Mouse (Mus musculus) c-Kit-negative CD71-positive TER-119-positive erythroid progenitor cells, embryonic 14.5 days (primary cell): ENCODE data around the gene Ak1.

Source experiments
- DNase-seq: peaks from one replicate; pipeline ENCODE4 v3.0.0-alpha.2; 2013; ENCODE audit warnings: low read depth, low spot score

Ak1 gene

GRCm38 (mm10) chr2:32653764-32654163 is 32.2 kb downstream of the Ak1 start:
- no peak for DNase-seq

DNA sequence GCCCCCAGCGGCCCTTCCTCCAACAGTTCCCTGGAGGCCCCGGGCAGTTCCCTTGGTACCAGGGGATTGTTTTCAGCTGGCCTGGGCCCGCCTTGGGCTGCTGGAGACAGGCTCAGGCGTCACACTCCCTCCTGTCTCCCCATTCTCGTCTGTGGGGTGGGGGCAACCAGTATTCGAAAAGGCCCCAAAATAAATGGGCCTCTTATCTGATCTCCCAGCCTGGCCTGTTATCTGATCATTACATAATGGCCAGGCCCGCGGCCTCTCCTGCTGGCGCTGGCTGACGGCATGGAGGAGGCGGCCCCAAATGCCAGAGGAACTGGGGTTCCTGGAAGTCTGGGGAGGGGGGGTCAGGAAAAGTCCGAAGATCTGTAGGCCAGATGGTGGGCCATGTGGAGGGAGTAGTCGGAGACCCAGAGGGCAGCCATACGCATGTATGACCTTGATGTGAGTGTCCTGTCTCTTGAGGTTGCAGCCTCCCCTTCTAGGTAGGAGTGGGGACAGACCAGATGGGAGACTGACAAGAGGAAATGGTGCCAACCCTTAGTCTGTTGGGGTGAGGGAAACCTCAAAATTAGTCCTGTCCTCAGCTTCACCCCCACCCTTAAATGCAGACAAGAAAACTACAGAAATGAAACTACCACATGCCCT is 33.3 kb downstream of the Ak1 start:
- DNase-seq = no peak

DNA sequence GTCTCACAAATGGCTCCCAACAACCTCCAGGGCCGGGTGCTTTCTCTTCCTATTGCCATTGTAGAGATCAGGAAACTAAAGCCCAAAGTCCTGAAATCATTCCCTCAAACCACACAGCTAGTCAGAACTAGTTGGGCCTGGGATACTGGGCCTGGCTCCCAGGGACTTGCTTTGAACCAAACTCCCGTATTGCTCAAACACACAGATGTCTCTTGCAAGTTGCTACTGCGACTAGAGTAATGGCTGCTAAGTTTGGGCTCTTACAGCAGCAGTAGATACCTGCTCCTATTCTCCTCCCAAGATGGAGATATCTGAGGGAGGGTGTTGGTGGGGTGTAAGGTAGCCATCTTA is 33.8 kb downstream of the Ak1 start:
- DNase-seq = no peak

DNA sequence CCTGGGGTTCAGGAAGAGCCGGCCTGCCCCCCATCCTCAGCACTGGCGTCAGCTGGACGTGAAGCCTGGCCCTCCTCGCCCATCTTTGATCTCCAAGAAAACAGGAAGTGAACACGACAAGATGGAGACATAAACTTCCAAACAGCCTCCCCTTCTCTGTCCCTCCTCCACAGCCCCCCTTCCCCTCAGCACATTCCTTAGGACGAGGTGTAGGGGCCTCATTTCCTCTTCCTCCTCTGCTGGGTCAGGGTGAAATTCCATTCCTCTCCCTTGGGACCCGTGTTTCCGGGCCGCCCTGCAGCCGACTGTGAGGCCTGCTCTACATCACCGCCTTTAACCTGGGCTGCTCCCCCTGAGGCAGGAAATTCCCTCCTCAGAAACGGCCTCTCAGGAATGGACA is 34.3 kb downstream of the Ak1 start:
- no peak for DNase-seq

GRCm38 (mm10) chr2:32658873-32659272 is 37.3 kb downstream of the Ak1 start:
- DNase-seq = no peak

DNA sequence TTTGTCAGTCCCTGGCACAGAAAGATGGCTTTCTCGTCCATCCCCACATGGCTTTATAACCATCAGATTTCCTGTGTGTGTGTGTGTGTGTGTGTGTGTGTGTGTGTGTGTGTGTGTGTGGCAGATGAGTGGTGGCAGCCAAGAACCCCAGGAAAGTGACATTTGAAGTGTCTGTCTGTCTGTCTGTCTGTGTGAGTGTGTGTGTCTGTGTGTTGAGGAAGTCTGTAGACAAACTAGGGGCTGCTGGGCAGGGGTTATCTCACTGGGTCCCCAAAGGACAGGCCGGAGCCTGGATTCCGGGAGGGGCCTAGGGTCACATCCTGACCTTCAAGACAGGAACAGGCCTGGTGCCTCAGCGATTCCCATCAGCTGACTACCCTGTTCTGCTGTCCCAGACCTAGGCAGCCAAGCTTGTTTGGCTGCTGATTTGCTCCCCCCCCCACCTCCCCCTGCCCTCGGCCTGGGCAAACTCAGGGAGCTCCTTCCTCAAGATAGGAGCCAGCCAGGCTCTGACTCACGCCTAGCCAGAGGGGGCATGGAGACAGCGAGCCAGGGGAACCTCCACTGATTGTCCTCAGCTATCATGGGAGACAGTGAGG is 40.0 kb downstream of the Ak1 start:
- no peak for DNase-seq

GRCm38 (mm10) chr2:32662291-32662690 is 40.7 kb downstream of the Ak1 start:
- no peak for DNase-seq

- no peak for DNase-seq
These were observed 43.8 kb downstream of the Ak1 start for GRCm38 (mm10) chr2:32665345-32665744.

DNA sequence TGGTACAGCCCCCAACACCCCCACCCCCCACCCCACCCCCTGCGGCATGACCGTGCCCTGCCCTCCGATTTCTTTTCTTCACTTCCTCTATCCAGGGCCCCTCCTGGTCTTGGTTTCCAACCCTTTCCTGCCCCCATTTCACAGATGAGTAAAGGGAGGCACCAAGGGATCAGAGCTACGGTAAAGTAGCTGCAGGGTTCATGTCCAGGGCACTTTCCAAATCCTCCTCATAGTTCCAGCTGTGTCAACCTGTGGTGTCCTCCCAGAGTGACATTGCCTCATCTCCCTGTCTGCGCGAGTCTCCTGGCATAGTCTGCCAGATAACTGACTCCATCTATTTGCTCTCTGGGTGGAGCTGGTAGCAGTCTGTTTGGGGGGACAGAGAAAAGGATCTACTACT is 44.3 kb downstream of the Ak1 start:
- no peak for DNase-seq

GRCm38 (mm10) chr2:32667775-32668174 is 46.2 kb downstream of the Ak1 start:
- no peak for DNase-seq

DNA sequence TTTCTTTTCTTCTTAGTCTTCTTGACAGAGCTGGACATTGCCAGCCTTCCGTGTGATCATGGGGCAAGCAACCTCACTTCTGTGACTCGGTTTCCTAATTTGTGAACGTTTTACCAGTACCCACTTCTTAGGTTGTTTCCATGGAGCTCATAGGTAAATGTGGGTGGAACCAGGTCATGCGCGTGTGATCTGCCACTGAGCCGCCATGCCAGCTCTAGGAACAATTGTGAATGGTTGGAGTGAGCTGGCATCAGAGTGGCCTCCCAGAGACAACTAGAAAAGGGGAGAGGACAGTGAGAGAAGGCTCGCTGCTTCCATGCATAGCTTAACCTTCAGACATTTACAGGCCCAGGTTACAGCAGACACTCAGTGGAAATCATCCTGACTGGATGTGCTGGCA is 46.6 kb downstream of the Ak1 start:
- no peak for DNase-seq

DNA sequence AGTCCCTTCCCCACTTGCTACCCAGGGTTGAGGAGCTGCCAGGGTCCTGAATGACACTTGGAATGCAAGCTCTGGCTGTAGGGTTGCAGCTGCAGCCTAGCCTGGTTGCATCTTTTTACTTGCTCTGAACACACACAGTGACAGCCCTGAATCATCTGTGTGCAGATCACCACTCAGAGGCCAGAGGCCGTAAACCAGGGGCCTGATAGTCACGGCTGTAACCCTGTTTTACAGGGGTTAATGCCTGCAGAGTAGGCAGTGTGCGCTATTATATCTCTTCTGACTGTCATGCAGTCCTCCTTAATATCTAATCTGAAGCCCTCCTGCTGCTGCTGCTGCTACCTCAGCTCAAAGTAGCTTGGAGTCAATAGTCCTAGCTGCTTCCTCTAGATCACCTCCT is 48.3 kb downstream of the Ak1 start:
- no peak for DNase-seq

GRCm38 (mm10) chr2:32671147-32671546 is 49.6 kb downstream of the Ak1 start:
- DNase-seq = no peak

DNA sequence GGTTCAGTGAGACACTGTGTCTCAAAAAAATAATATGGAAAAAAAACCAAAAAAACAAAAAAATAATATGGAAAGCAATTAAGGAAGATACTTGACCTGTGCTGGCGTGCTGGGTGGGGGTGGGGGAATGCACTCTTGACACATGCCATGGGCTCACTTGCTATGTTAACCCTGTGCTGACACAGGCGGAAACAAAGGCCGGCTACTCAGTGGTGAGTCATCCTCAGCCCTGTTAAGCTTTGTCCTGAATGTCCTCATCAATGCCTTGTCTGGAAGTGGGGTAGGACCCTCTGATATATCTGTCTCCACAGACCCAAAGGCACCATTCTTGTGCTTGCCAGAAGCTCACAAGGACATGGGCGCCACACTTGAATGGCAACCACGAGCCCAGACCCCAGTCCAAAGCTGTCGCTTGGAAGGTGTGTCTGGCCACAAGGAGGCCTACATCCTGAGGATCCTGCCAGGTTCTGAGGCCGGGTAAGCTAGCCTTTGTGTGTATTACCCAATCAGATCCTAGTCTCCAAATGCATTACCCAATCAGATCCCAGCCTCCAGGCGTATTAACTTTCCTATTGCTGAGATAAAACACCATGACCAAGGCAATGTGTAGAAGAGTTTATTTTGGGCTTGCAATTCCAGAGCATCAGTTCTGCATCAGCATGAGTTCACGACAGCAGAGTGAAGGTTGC is 50.5 kb downstream of the Ak1 start:
- no peak for DNase-seq

- no peak for DNase-seq
These were observed 51.8 kb downstream of the Ak1 start for GRCm38 (mm10) chr2:32673176-32673917.

DNA sequence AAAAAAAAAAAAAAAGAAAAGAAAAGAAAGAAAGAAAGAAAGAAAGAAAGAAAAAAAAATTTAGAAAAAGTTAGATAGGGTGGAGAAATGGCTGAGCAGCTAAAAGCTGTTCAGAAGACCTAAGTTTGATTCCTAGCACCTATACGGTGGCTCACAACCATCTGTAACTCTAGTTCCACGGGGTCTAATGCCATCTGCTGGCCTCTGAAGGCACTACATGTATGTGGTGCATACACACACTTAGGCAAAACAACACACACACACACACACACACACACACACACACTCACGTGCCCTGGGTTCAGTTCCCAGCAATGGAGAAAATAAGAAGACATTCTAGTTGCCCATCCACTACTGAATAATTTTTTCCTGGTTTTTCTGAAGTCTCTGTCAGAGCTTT is 55.3 kb downstream of the Ak1 start:
- DNase-seq = no peak

DNA sequence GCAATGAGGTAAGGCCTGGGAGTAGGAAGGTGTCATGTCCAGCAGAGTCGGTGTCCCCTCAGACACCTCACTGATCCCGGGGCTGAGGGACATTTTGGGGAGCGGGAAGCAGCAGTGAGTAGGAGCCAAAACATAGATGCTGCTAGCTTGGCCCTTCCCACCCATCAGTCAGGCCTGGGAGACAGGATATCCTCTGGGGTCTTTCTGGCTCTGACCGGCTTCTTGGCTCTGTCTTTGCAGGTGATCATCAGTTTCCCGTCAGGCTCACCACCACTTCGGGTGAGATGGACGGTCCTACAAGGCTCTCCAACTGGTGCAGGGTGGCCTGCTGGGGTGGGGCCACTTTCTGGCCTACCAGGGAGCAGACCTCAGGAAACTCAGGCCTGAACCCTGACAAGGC is 56.1 kb downstream of the Ak1 start:
- no peak for DNase-seq

DNA sequence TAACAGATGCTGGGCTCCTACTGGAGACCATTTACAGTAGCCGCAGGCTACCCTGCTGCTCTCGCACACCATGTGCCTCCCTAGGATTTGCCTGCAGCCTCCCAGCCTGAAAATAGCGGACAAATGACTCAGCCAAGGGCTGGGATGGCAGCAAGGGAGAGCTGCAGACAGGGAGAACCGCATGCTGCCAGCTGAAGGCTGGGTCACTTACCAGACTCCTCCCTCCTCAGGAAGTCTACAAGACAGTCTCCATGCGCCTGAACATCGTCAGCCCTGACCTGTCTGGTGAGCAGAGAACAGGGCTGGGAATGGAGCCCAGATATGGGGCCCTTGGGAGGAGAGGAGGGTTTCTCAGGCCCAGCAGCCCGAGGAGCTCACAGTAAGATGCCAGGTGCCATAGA is 58.5 kb downstream of the Ak1 start:
- DNase-seq = no peak

DNA sequence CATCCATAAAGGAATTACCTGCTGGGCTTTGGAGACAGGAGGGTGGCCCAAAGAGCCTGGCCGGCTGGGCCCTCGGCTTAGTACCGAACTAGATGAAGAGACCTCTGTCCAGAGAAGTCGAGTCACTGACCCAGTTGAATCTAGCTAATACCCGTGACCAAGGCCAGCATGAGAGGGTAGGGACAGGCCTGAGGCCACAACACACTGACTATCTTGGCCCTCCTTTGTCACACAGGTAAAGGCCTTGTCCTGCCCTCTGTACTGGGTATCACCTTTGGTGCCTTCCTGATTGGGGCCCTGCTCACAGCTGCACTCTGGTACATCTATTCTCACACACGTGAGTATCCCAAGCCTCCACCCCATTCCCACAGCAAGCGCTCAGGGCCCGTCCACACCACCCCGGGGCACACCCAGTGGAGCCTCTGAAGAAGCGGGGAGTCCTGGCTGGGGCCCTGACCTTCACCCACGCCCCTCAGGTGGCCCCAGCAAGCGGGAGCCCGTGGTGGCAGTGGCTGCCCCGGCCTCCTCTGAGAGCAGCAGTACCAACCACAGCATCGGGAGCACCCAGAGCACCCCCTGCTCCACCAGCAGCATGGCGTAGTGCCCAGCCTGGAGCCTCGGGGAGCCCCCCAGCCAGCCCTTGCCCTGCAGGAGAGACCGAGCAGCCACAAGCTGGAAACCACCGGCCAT is 59.5 kb downstream of the Ak1 start:
- no peak for DNase-seq

DNA sequence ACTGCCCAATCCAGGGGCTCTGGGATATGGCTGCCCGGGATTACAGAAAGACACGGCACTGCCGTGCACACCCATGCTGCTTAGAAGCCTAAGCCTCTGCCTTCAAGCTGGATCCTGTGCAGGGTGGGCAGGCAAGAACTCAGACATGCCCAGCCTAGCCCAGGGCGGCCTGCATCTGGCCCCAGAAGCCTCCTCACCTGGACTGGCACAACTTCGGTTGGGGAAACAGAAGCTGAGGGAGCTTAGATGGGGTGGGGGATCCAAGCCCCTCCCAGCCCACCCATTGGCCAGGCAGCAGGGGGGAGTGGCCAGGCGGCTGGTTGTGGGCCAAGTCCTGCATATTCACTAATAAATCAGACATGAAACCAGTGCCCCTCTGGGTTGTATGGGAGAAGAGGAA is 60.2 kb downstream of the Ak1 start:
- DNase-seq = no peak

DNA sequence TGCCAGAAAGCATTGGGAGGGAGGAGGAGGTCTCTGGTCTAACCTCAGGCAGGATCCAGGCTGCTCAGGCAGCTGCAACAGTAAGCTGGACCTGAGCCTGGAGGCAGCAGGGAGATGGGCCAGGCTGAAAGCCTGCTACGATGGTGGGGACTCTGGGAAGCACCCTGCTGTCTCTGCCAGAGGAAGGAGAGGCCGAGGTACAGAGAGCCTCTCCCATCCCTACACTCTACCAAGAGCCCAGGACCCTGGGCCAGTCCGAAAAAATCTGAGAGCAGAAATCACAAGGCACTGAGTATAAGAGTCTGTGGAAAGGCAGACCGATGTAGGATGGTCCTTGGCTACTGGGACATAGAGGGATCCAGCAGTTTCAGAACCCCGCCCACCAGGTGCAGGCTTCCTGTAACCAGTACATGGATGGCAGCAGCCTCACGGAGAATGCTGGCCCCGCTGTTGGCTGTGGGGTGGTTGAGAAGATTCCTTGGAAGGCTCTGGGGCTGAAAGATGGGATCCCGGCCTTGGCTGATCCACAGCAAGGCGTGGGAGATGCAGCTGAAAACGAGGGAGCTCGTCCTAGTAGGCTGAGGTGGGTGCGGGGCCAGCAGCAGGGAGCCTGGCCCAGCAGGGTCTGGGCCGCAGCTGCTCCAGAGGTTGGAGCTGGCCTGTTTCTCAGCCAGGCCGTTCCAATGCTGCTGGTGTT is 61.3 kb downstream of the Ak1 start:
- DNase-seq = no peak

DNA sequence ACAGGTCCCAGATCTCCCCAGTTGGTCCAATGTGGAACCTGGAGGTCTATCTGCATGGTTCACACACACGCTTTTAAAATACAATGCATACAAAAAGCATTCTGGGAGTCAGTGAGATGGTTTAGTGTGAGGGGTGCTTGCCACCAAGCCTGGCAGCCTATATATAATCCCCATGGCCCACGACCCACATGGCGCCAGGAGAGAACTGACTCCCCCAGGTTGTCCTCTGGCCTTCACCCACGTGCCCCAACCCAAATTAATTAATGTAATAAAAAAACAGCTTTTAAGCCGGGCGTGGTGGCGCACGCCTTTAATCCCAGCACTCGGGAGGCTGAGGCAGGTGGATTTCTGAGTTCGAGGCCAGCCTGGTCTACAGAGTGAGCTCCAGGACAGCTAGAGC is 62.1 kb downstream of the Ak1 start:
- DNase-seq = no peak
